Mouse (Mus musculus): ENCODE measurements around the gene Spats2l. TPM values are rescaled to one million over a fixed set of nuclear protein-coding genes. Genes with fewer than 3 reads are reported as not detected.

Gene Spats2l
- polyA plus RNA-seq, 1 experiment, result 11.9 TPM

GRCm38 (mm10) chr1:57833145-57833544 is 59.2 kb downstream of the Spats2l start:
- H3K27me3 ChIP-seq (ENCODE audit: control insufficient read depth, insufficient read depth, low read length), result no peaks in the 10 kb centered on the region
- no peak for DNase-seq
- no peak overlapping the region for H3K4me3 ChIP-seq (replicated peaks; ENCODE audit: insufficient read depth, low read depth, low read length)
- no peak for TF ChIP-seq CTCF (IDR thresholded peaks at IDR 0.05; ENCODE audit: borderline replicate concordance, insufficient read depth, low read depth, low read length)
- TF ChIP-seq POLR2A (IDR thresholded peaks at IDR 0.05; ENCODE audit: borderline replicate concordance, insufficient read depth, low read length), result no peak
- no peak overlapping the region for H3K27ac ChIP-seq (ENCODE audit: insufficient read depth, low read length)
- 85% methylated on average over 2 of the region's 2 CpGs for WGBS
- no peaks in the 10 kb centered on the region for H3K4me1 ChIP-seq (ENCODE audit: control insufficient read depth, insufficient read depth, low read length)

DNA sequence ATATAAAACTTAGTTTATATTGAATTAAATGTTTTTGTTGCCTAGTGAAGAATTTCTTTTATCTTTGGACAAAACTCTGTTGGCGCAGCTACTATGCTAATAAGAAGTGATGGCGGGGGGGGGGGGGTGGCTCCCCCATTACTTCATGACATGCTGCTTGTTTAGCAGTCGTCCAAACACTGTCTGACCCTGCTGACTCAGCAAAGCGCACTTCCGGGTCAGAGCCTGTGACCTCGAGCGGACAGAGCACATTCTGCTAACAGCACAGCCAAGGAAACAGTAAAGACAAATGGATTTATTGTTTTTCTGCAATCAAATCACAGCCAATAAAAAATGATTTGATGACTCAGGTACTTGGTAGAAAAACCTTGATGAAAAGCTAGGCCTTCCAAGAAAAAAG is 61.2 kb downstream of the Spats2l start:
- no peak for TF ChIP-seq CTCF (IDR thresholded peaks at IDR 0.05; ENCODE audit: borderline replicate concordance, insufficient read depth, low read depth, low read length)
- TF ChIP-seq POLR2A (IDR thresholded peaks at IDR 0.05; ENCODE audit: borderline replicate concordance, insufficient read depth, low read length), result no peak
- H3K4me3 ChIP-seq (replicated peaks; ENCODE audit: insufficient read depth, low read depth, low read length), result no peak overlapping the region
- no peaks in the 10 kb centered on the region for H3K27me3 ChIP-seq (ENCODE audit: control insufficient read depth, insufficient read depth, low read length)
- no peak for DNase-seq
- H3K27ac ChIP-seq (ENCODE audit: insufficient read depth, low read length), result no peak overlapping the region
- WGBS, result 76% methylated on average over 7 of the region's 7 CpGs
- H3K4me1 ChIP-seq (ENCODE audit: control insufficient read depth, insufficient read depth, low read length), result no peaks in the 10 kb centered on the region

GRCm38 (mm10) chr1:57836686-57837317 is 62.8 kb downstream of the Spats2l start:
- no peak overlapping the region for H3K4me3 ChIP-seq (replicated peaks; ENCODE audit: insufficient read depth, low read depth, low read length)
- WGBS, result 85% methylated on average over 5 of the region's 5 CpGs
- H3K27ac ChIP-seq (ENCODE audit: insufficient read depth, low read length), result no peak overlapping the region
- no peaks in the 10 kb centered on the region for H3K27me3 ChIP-seq (ENCODE audit: control insufficient read depth, insufficient read depth, low read length)
- H3K4me1 ChIP-seq (ENCODE audit: control insufficient read depth, insufficient read depth, low read length), result no peaks in the 10 kb centered on the region
- no peak for DNase-seq
- TF ChIP-seq CTCF (IDR thresholded peaks at IDR 0.05; ENCODE audit: borderline replicate concordance, insufficient read depth, low read depth, low read length) (no peak), POLR2A (IDR thresholded peaks at IDR 0.05; ENCODE audit: borderline replicate concordance, insufficient read depth, low read length) (no peak)

DNA sequence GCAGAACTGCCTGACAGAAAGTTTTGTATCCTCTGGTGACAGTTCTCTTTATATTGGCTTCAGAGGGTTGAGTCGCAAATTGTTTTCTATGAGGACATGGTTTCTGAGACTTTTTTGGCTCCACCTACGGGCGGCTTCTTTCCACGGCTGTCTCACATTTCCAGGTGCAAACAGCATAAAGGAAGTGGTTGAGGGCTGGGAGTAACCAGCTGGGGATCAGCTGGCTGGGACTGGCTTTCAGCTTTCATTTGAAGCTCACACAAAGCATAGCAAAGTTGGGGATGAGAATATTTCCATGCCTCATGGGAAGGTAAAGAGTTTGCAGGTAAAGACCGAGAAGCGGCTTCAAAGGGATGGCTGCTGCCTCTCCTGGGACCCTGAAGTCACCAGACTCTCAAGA is 65.9 kb downstream of the Spats2l start:
- Histone ChIP-seq H3K4me3 (replicated peaks; ENCODE audit: insufficient read depth, low read depth, low read length) (no peak overlapping the region), H3K27ac (ENCODE audit: insufficient read depth, low read length) (no peak overlapping the region), H3K4me1 (ENCODE audit: control insufficient read depth, insufficient read depth, low read length) (no peaks in the 10 kb centered on the region), H3K27me3 (ENCODE audit: control insufficient read depth, insufficient read depth, low read length) (no peaks in the 10 kb centered on the region)
- TF ChIP-seq POLR2A (IDR thresholded peaks at IDR 0.05; ENCODE audit: borderline replicate concordance, insufficient read depth, low read length), result no peak
- TF ChIP-seq CTCF (IDR thresholded peaks at IDR 0.05; ENCODE audit: borderline replicate concordance, insufficient read depth, low read depth, low read length), result no peak
- WGBS, result 89% methylated on average over 6 of the region's 6 CpGs
- no peak for DNase-seq

DNA sequence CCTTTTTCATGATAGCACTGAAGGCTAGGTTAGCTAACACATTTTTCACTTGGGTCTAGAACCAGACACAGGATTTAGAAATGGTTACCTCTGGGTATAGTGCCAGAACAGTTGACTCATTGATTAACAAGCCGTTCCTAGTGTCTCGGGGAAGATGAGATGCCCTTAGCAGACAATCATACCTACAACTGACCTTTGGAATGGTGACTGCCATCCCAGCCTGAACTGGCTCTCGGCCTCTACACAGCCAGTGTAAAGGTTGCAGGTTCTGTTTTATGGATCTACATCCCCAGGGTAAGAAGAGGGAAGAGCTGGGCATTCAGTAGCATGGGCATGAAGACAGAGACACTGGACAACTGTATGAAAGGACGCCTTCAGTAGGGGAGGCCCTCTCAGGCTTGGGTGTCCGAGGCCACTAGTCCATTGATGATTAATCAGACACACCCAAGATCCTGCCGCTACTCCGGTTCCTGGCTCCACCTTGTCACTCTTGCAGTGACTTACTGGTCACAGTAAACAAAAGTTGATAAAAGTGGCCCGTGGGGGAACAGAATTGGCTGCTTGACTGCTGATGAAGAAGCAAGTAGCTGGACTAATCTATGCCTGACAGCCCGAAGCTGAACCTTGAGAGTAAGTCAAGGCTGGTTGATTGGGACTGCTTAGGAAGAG is 71.2 kb downstream of the Spats2l start:
- no peak for DNase-seq
- no peak overlapping the region for H3K4me3 ChIP-seq (replicated peaks; ENCODE audit: insufficient read depth, low read depth, low read length)
- 94% methylated on average over 9 of the region's 9 CpGs for WGBS
- no peaks in the 10 kb centered on the region for H3K4me1 ChIP-seq (ENCODE audit: control insufficient read depth, insufficient read depth, low read length)
- no peak overlapping the region for H3K27ac ChIP-seq (ENCODE audit: insufficient read depth, low read length)
- no peaks in the 10 kb centered on the region for H3K27me3 ChIP-seq (ENCODE audit: control insufficient read depth, insufficient read depth, low read length)
- TF ChIP-seq POLR2A (IDR thresholded peaks at IDR 0.05; ENCODE audit: borderline replicate concordance, insufficient read depth, low read length) (no peak), CTCF (IDR thresholded peaks at IDR 0.05; ENCODE audit: borderline replicate concordance, insufficient read depth, low read depth, low read length) (no peak)

DNA sequence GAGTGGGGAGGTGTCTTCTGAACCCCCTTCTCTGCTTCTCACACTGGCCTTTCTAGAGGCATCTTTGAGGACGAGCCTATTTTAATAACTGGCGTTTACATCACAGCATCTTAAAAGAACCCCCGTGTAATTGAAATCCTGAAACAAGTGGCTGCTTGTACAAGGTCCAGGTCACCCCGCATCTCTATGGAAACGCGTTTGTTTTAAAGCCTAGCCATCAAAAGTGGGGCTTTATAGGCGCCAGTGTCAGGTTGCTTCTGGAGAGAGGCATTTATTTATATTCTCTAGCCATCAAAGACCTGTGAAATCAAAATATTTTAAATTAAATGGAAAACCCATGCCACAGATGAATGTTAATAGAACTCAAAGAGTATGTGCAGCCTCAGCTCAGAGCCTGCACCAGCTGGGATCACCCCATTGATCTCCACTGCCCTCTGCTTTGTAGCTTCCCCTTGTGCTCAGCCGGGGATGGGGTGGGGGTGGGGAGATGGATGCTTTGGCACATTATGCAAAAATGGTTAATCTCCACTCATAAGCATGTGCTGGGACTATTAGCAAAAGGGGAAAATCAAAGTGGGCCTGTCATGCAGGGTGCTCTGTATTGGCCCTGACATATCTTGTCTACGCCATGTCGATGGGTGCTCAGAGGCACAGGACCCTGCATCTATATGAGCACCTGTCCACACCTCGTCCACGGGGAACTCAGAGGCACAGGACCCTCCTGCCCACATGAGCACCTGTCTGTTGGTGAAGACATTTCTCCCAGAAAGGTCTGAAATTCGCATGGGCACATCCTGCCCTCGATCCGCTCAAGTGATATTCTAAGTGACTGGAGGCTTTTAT is 73.1 kb downstream of the Spats2l start:
- no peak overlapping the region for H3K4me3 ChIP-seq (replicated peaks; ENCODE audit: insufficient read depth, low read depth, low read length)
- no peak overlapping the region for H3K27ac ChIP-seq (ENCODE audit: insufficient read depth, low read length)
- 66% methylated on average over 15 of the region's 15 CpGs for WGBS
- no peak for DNase-seq
- H3K4me1 ChIP-seq (ENCODE audit: control insufficient read depth, insufficient read depth, low read length), result no peaks in the 10 kb centered on the region
- no peaks in the 10 kb centered on the region for H3K27me3 ChIP-seq (ENCODE audit: control insufficient read depth, insufficient read depth, low read length)
- TF ChIP-seq POLR2A (IDR thresholded peaks at IDR 0.05; ENCODE audit: borderline replicate concordance, insufficient read depth, low read length), result no peak
- TF ChIP-seq CTCF (IDR thresholded peaks at IDR 0.05; ENCODE audit: borderline replicate concordance, insufficient read depth, low read depth, low read length), result no peak

DNA sequence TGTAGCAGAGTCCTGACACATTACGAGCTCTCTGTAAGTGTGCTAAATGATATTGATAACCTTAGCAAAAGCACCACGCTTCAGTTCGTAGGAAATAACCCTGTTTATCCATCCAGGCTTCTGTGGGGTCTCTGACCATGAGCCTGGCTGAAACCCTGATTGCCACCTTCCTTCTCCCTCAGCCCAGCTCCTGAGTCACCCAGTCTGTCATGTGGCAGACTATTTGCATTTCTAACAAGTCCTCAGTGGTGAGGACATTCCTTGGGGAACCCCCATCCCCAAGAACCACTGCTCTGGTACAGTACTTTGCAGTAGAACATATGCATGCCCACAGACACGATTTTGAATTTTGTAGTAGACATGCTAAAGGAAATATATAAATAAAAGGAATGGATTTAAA is 75.1 kb downstream of the Spats2l start:
- no peak for TF ChIP-seq POLR2A (IDR thresholded peaks at IDR 0.05; ENCODE audit: borderline replicate concordance, insufficient read depth, low read length)
- no peak for TF ChIP-seq CTCF (IDR thresholded peaks at IDR 0.05; ENCODE audit: borderline replicate concordance, insufficient read depth, low read depth, low read length)
- H3K27ac ChIP-seq (ENCODE audit: insufficient read depth, low read length), result no peak overlapping the region
- 81% methylated on average over 4 of the region's 4 CpGs for WGBS
- no peaks in the 10 kb centered on the region; the same call in 1 of the 2 replicates for H3K4me1 ChIP-seq (ENCODE audit: control insufficient read depth, insufficient read depth, low read length)
- H3K4me3 ChIP-seq (replicated peaks; ENCODE audit: insufficient read depth, low read depth, low read length), result no peak overlapping the region
- DNase-seq, result no peak
- no peaks in the 10 kb centered on the region for H3K27me3 ChIP-seq (ENCODE audit: control insufficient read depth, insufficient read depth, low read length)

All from cerebellum, adult 2 months (tissue).